Mouse (Mus musculus): ENCODE data around the gene Macf1. TPM values are rescaled to one million over a fixed set of nuclear protein-coding genes. Genes with fewer than 3 reads are reported as not detected.
A peak's percentile ranks its signal among the peaks of the same experiment; 100 is the strongest.
"Not testable (repeated sequence)": the region's sequence is repeated elsewhere in the genome, so short reads cannot be mapped to it uniquely, and the experiment has no call there.

Gene Macf1
- polyA plus RNA-seq, 1 experiment from 2014 or later, result 82.9 TPM

GRCm38 (mm10) chr4:123460595-123461272, 223.4 kb downstream of the Macf1 start:
- 66% methylated on average over 8 of the region's 8 CpGs for WGBS
- H3K9me3 ChIP-seq (ENCODE audit: control insufficient read depth, low read length), result no peaks in the 10 kb centered on the region
- H3K27ac ChIP-seq (ENCODE audit: low read length), result no peak overlapping the region
- no peaks in the 10 kb centered on the region for H3K27me3 ChIP-seq (replicated peaks; ENCODE audit: control insufficient read depth, insufficient read depth, low read length)
- no peak overlapping the region for H3K4me2 ChIP-seq (ENCODE audit: low read length)
- no peaks in the 10 kb centered on the region for H3K4me1 ChIP-seq (replicated peaks; ENCODE audit: control insufficient read depth, insufficient read depth, low read length)
- H3K36me3 ChIP-seq (ENCODE audit: control insufficient read depth, insufficient read depth), result peaks cover 44% of the 10 kb centered on the region
- ATAC-seq, result no peak
- no peak overlapping the region for H3K4me3 ChIP-seq (replicated peaks; ENCODE audit: low read length)
- H3K9ac ChIP-seq (replicated peaks; ENCODE audit: low read depth, low read length), result no peak overlapping the region

- Histone ChIP-seq H3K4me1 (replicated peaks; ENCODE audit: control insufficient read depth, insufficient read depth, low read length) (no peaks in the 10 kb centered on the region), H3K27me3 (replicated peaks; ENCODE audit: control insufficient read depth, insufficient read depth, low read length) (no peaks in the 10 kb centered on the region), H3K4me3 (replicated peaks; ENCODE audit: low read length) (no peak overlapping the region), H3K36me3 (ENCODE audit: control insufficient read depth, insufficient read depth) (peaks cover 50% of the 10 kb centered on the region), H3K27ac (ENCODE audit: low read length) (no peak overlapping the region), H3K9me3 (ENCODE audit: control insufficient read depth, low read length) (no peaks in the 10 kb centered on the region), H3K9ac (replicated peaks; ENCODE audit: low read depth, low read length) (no peak overlapping the region), H3K4me2 (ENCODE audit: low read length) (no peak overlapping the region)
- 83% methylated on average over 7 of the region's 7 CpGs for WGBS
- no peak for ATAC-seq
These were observed 229.1 kb downstream of the Macf1 start for GRCm38 (mm10) chr4:123454871-123455640.

GRCm38 (mm10) chr4:123453729-123454128, 230.4 kb downstream of the Macf1 start:
- Histone ChIP-seq H3K27ac (ENCODE audit: low read length) (no peak overlapping the region), H3K4me1 (replicated peaks; ENCODE audit: control insufficient read depth, insufficient read depth, low read length) (no peaks in the 10 kb centered on the region), H3K9ac (replicated peaks; ENCODE audit: low read depth, low read length) (no peak overlapping the region), H3K27me3 (replicated peaks; ENCODE audit: control insufficient read depth, insufficient read depth, low read length) (no peaks in the 10 kb centered on the region), H3K4me3 (replicated peaks; ENCODE audit: low read length) (no peak overlapping the region), H3K4me2 (ENCODE audit: low read length) (no peak overlapping the region), H3K36me3 (ENCODE audit: control insufficient read depth, insufficient read depth) (peaks cover 48% of the 10 kb centered on the region), H3K9me3 (ENCODE audit: control insufficient read depth, low read length) (no peaks in the 10 kb centered on the region)
- no peak for ATAC-seq
- 95% methylated on average over 1 of the region's 1 CpGs for WGBS

GRCm38 (mm10) chr4:123451991-123452390, 232.2 kb downstream of the Macf1 start:
- H3K9me3 ChIP-seq (ENCODE audit: control insufficient read depth, low read length), result no peaks in the 10 kb centered on the region
- no peak overlapping the region for H3K9ac ChIP-seq (replicated peaks; ENCODE audit: low read depth, low read length)
- H3K4me2 ChIP-seq (ENCODE audit: low read length), result no peak overlapping the region
- 99% methylated on average over 3 of the region's 3 CpGs for WGBS
- no peaks in the 10 kb centered on the region for H3K4me1 ChIP-seq (replicated peaks; ENCODE audit: control insufficient read depth, insufficient read depth, low read length)
- H3K27ac ChIP-seq (ENCODE audit: low read length), result no peak overlapping the region
- peaks cover 42% of the 10 kb centered on the region for H3K36me3 ChIP-seq (ENCODE audit: control insufficient read depth, insufficient read depth)
- no peak for ATAC-seq
- H3K4me3 ChIP-seq (replicated peaks; ENCODE audit: low read length), result no peak overlapping the region
- no peaks in the 10 kb centered on the region for H3K27me3 ChIP-seq (replicated peaks; ENCODE audit: control insufficient read depth, insufficient read depth, low read length)

GRCm38 (mm10) chr4:123449304-123449703, 234.9 kb downstream of the Macf1 start:
- no peak for ATAC-seq
- H3K36me3 ChIP-seq (ENCODE audit: control insufficient read depth, insufficient read depth), result peaks cover 32% of the 10 kb centered on the region

GRCm38 (mm10) chr4:123448015-123448414, 236.1 kb downstream of the Macf1 start:
- Histone ChIP-seq H3K27me3 (replicated peaks; ENCODE audit: control insufficient read depth, insufficient read depth, low read length) (no peaks in the 10 kb centered on the region), H3K27ac (ENCODE audit: low read length) (no peak overlapping the region), H3K4me2 (ENCODE audit: low read length) (no peak overlapping the region), H3K4me3 (replicated peaks; ENCODE audit: low read length) (no peak overlapping the region), H3K4me1 (replicated peaks; ENCODE audit: control insufficient read depth, insufficient read depth, low read length) (no peaks in the 10 kb centered on the region), H3K9me3 (ENCODE audit: control insufficient read depth, low read length) (no peaks in the 10 kb centered on the region), H3K36me3 (ENCODE audit: control insufficient read depth, insufficient read depth) (peaks cover 34% of the 10 kb centered on the region), H3K9ac (replicated peaks; ENCODE audit: low read depth, low read length) (no peak overlapping the region)
- 94% methylated on average over 2 of the region's 2 CpGs for WGBS
- ATAC-seq, result no peak

More at GRCm38 (mm10) chr4:123449304-123449703, 234.9 kb downstream of the Macf1 start:
- Histone ChIP-seq H3K9me3 (ENCODE audit: control insufficient read depth, low read length) (no peaks in the 10 kb centered on the region), H3K4me2 (ENCODE audit: low read length) (no peak overlapping the region), H3K4me1 (replicated peaks; ENCODE audit: control insufficient read depth, insufficient read depth, low read length) (no peaks in the 10 kb centered on the region), H3K27me3 (replicated peaks; ENCODE audit: control insufficient read depth, insufficient read depth, low read length) (no peaks in the 10 kb centered on the region), H3K9ac (replicated peaks; ENCODE audit: low read depth, low read length) (no peak overlapping the region), H3K27ac (ENCODE audit: low read length) (no peak overlapping the region), H3K4me3 (replicated peaks; ENCODE audit: low read length) (no peak overlapping the region)

GRCm38 (mm10) chr4:123447251-123447650, 236.9 kb downstream of the Macf1 start:
- H3K4me3 ChIP-seq (replicated peaks; ENCODE audit: low read length), result no peak overlapping the region
- no peak overlapping the region for H3K4me2 ChIP-seq (ENCODE audit: low read length)
- H3K36me3 ChIP-seq (ENCODE audit: control insufficient read depth, insufficient read depth), result peaks cover 34% of the 10 kb centered on the region
- H3K9me3 ChIP-seq (ENCODE audit: control insufficient read depth, low read length), result no peaks in the 10 kb centered on the region
- H3K27ac ChIP-seq (ENCODE audit: low read length), result no peak overlapping the region
- H3K9ac ChIP-seq (replicated peaks; ENCODE audit: low read depth, low read length), result no peak overlapping the region
- H3K4me1 ChIP-seq (replicated peaks; ENCODE audit: control insufficient read depth, insufficient read depth, low read length), result no peaks in the 10 kb centered on the region
- WGBS, result 70% methylated on average over 3 of the region's 3 CpGs
- no peak for ATAC-seq
- no peaks in the 10 kb centered on the region for H3K27me3 ChIP-seq (replicated peaks; ENCODE audit: control insufficient read depth, insufficient read depth, low read length)

- no peak; the same call in 1 of the 2 replicates for ATAC-seq
These were observed 237.4 kb downstream of the Macf1 start for GRCm38 (mm10) chr4:123446754-123447153.

GRCm38 (mm10) chr4:123446221-123446620, 237.9 kb downstream of the Macf1 start:
- not testable (repeated sequence) for ATAC-seq; H3K9me3 ChIP-seq (ENCODE audit: control insufficient read depth, low read length); H3K4me2 ChIP-seq (ENCODE audit: low read length); H3K4me1 ChIP-seq (replicated peaks; ENCODE audit: control insufficient read depth, insufficient read depth, low read length); H3K4me3 ChIP-seq (replicated peaks; ENCODE audit: low read length); H3K9ac ChIP-seq (replicated peaks; ENCODE audit: low read depth, low read length); H3K27me3 ChIP-seq (replicated peaks; ENCODE audit: control insufficient read depth, insufficient read depth, low read length); H3K27ac ChIP-seq (ENCODE audit: low read length)
- peaks cover 33% of the 10 kb centered on the region for H3K36me3 ChIP-seq (ENCODE audit: control insufficient read depth, insufficient read depth)
- WGBS, result 83% methylated on average over 2 of the region's 2 CpGs

More at GRCm38 (mm10) chr4:123446754-123447153, 237.4 kb downstream of the Macf1 start:
- H3K4me3 ChIP-seq (replicated peaks; ENCODE audit: low read length), result no peak overlapping the region
- H3K4me1 ChIP-seq (replicated peaks; ENCODE audit: control insufficient read depth, insufficient read depth, low read length), result no peaks in the 10 kb centered on the region
- no peaks in the 10 kb centered on the region for H3K9me3 ChIP-seq (ENCODE audit: control insufficient read depth, low read length)
- 56% methylated on average over 7 of the region's 7 CpGs for WGBS
- H3K27me3 ChIP-seq (replicated peaks; ENCODE audit: control insufficient read depth, insufficient read depth, low read length), result no peaks in the 10 kb centered on the region
- H3K9ac ChIP-seq (replicated peaks; ENCODE audit: low read depth, low read length), result no peak overlapping the region
- H3K27ac ChIP-seq (ENCODE audit: low read length), result peak overlapping the region; percentile 53; the same call in 1 of the 2 replicates
- H3K4me2 ChIP-seq (ENCODE audit: low read length), result no peak overlapping the region
- H3K36me3 ChIP-seq (ENCODE audit: control insufficient read depth, insufficient read depth), result peaks cover 34% of the 10 kb centered on the region

Data from forebrain, embryonic 16.5 days (tissue).